Mouse (Mus musculus): ENCODE data around the gene Gm4779.

- no peak for TF ChIP-seq CTCF (IDR thresholded peaks at IDR 0.05; ENCODE audit: low read depth)
- TF ChIP-seq EP300 (IDR thresholded peaks at IDR 0.05; ENCODE audit: low read depth): no peak
Observed at GRCm38 (mm10) chrX:101765111-101765510, 29.1 kb downstream of the Gm4779 start.

Measured in liver, embryonic 14.5 days (tissue).